Mouse (Mus musculus) left cerebral cortex, adult 9 months (tissue): ENCODE results near the gene Gas7.

Source experiments
- DNase-seq, 2 experiments: peaks; one replicate each; pipeline ENCODE4 v3.0.0; 2022; ENCODE audit warnings: low spot score in 2 of 2

Gene Gas7

GRCm38 (mm10) chr11:67533151-67533550 is 77.9 kb downstream of the Gas7 start:
- DNase-seq, result no peak

GRCm38 (mm10) chr11:67535703-67536102 is 80.5 kb downstream of the Gas7 start:
- DNase-seq, result no peak

GRCm38 (mm10) chr11:67536413-67536812 is 81.2 kb downstream of the Gas7 start:
- DNase-seq, result no peak

GRCm38 (mm10) chr11:67537353-67537752 is 82.1 kb downstream of the Gas7 start:
- DNase-seq, result no peak

DNA sequence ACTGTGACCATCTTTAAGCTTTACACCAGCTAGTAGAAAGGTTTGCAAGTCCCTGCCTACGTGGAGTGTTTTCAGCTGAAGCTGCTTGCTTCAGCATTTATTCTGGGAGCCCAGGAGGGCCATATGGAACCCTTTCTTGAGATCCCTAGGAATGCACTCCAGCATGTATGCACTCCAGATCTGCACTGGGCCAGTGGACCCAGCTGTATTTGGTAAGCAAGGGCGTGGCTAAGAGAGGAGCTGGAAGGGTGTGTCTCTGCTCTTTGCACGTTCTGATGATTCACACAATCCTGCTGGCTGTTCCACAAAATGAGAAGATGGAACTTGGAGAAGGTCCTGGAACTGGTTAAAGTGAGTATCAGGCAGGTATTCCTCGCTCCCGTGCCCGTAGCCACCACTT is 83.3 kb downstream of the Gas7 start:
- peak in 1 of 2 experiments; percentile 46 for DNase-seq

DNA sequence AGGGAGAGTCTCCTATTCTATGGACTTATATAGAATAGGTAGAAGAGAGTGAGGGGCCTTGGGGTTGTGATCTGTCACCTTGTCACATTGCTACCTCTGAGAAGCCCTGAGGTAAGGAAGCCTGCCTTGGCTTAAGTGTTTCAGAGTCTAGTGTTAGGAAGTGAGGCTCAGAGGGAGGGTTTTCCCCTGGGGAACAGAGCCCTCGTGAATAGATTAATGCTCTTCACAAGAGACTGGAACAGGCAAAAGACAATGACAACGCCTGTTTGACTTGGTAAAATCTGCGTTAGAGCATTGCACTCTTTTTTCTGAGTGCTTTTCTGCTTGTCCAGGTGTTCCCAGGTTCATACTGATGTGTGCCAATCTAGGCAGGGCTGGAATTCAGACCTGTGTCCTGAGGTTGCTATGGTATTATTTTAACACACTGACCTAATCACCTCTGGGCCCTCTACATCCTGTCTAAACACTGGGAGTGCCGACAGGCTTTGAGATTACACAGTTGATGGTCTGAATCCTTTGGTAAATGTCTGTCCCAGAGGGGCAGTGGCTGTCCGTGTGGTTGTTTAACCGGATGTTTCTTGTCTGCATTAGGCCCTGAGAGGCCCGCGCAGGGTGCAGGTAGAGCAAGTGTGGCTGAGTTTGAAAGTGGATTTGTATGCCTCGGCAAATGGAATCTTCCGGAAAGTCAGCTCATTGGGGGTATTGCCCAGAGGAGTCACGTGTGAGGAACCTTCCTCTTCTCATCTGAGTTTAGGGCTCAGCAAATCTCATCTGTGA is 89.6 kb downstream of the Gas7 start:
- DNase-seq, result no peak

GRCm38 (mm10) chr11:67546582-67546981 is 91.3 kb downstream of the Gas7 start:
- DNase-seq, result no peak

DNA sequence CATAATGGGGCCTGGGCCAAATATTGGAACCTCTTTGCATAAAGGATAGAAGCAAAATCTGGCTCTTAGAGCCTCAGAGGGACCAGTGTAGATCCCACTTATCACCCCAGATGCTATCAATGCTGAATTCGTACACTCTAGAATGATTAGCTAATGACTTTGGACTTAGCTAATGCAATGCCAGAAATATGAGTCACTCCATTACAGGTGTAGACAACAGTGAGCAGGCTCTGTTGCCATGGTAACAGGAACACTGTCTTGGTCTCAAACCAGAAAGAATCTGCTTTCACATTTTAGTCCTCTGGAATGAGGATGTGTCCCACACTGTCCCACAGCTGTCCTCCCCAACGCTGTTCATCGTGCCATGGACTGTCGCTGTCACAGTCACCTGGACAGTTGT is 94.1 kb downstream of the Gas7 start:
- DNase-seq, result peak in 1 of 2 experiments; percentile 48

- no peak for DNase-seq
Measured at GRCm38 (mm10) chr11:67549762-67550488, 94.7 kb downstream of the Gas7 start.

DNA sequence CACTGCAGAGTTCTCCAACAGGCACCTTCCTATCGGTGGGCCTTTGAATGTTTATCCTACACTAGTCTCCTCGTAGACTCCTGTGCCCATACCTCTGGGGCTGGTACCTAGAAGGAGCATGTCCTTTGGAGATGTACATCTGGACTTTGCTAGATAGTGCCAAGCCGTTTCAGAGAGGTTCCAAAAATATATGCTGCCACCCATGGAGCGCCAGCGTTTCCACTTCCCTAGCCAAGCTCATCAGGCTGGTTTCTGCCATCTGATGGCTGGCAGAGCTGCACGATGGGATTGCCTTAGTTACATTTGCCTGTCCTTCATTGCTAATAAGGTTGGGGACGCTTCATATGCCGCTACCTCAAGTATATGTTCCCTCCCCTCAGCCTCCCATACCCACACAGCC is 97.2 kb downstream of the Gas7 start:
- DNase-seq, result peak in 1 of 2 experiments; percentile 57

- peak in 1 of 2 experiments; percentile 61 for DNase-seq
Measured at GRCm38 (mm10) chr11:67554276-67554675, 99.0 kb downstream of the Gas7 start.

DNA sequence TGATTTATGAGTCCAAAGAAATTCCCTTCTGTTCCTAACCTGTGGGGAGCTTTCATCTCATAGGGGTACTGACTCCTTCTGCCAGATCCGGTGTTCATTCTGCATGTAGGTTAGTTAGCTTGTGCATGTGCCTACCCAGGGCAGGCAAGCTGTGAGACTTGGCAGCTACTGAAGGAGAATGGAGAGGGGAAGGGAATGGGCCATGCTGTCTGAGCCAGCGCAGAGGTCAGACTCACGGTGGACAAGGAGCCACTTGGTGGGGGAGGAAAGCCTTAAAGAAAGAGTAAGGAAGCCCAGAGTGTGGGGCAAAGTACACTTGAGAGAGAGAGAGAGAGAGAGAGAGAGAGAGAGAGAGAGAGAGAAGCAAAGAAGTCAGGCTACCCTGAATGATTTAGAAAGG is 101.1 kb downstream of the Gas7 start:
- DNase-seq, result no peak

DNA sequence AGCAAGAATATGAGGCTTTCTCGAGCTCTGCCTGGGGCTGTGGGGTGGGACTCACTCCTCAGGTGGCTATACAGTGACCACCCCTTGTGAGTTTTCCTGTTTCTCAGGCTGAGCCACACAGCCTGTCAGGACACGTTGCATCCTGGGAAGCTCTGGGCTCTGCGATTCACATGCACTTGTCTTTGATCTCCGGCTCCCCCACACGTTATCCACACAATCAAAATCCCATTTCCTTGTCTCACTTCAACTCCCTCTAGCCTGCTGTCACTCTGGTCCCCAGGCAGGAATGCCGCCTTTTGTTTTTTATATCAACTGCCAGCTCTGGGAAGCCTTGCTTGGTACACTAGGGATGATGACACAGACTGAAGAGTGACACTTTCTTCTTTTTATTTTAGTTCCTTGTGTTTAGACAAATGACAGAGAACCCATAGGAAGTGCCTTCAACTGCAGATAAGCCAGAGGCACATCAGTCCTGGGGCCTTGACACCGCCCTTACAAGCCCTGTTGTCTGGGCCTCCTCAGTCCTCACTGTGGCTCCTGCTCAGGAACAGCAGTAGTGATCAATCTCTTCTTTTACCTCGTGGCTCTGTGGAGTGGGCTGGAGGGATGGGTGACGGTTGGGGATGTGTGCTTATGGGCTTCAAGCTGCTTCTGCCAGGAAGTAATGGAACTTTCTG is 103.7 kb downstream of the Gas7 start:
- no peak for DNase-seq

DNA sequence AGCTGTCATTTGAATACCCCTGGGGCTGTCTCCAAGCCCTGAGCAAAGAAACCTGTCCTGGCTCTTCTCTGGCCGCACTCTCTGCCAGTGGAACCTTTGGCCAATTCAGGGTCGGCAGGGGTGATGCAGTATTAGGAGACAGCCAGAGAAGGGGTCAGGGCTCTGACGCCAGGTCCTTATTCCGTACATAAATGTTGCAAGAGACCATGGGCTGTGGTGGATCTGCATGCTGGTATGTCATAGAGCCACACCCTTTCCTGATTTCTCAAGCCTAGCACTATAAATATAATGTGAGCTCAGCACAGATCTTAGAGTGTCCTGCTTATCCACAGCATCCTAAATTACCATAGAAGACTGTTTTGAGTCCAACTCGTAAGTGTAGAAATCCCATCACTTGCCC is 104.3 kb downstream of the Gas7 start:
- DNase-seq, result no peak

GRCm38 (mm10) chr11:67561631-67562030 is 106.4 kb downstream of the Gas7 start:
- DNase-seq, result no peak

GRCm38 (mm10) chr11:67563141-67563540 is 107.9 kb downstream of the Gas7 start:
- DNase-seq, result no peak

GRCm38 (mm10) chr11:67564003-67564637 is 108.9 kb downstream of the Gas7 start:
- DNase-seq, result no peak

GRCm38 (mm10) chr11:67565512-67565911 is 110.3 kb downstream of the Gas7 start:
- DNase-seq, result no peak

DNA sequence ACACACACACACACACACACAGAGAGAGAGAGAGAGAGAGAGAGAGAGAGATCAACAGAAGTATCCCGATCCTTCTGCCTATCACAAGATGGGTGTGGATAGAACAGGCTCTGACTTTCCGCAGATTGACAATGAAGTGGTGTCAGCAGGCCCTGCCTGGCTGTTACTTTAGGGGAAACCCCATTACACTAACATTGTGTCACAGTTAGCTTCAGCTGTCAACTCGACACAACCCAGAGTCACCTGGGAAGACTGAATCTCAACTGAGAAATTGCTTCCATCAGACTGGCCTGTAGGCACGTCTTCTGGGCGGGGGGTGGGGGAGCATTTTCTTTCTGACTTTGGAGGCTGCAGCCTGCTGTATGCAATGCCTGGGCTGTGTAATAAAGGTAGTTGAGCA is 111.5 kb downstream of the Gas7 start:
- DNase-seq, result no peak

DNA sequence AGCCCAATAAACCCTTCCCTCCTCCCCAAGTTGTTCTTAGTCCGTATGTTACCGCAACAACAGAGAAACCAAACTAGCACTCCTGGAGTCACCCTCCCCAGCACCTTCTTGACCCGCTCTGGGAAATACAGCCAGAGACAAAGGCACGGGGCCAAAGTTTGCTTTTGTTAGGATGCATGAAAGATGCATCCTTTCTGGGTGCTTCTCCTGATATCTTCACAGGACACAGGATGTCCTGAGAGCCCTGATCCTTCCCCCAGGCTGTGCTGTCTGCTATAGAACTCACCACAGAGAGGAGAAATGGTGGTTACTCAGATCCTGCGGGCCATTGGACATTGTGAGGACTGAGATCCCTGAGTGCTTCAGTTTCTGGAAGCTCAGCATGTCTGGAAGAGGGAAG is 111.9 kb downstream of the Gas7 start:
- DNase-seq, result no peak

DNA sequence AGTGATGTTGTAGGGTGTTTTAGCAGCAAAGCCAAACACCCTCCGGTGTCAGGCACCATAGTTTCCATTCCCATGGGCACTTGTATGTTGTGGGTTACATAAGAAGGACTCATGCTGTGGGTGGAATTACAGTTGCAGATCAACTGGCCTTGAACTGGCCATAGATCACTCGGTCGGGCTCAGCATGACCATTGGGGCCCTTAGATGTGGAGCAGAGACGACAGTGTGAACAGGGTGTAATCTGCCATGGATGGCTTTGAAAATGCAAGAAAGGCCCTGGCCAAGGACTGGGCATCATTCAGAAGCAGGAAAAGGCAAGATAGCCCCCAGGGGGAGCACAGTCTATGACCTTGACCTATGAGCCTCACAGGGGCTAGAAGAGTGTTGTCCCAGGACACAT is 112.8 kb downstream of the Gas7 start:
- DNase-seq, result no peak

- DNase-seq, result no peak
Measured at GRCm38 (mm10) chr11:67568815-67569214, 113.6 kb downstream of the Gas7 start.
